Mouse (Mus musculus): ENCODE results near the gene Clcnka.
A peak's percentile ranks its signal among the peaks of the same experiment; 100 is the strongest.

The Clcnka gene

DNA sequence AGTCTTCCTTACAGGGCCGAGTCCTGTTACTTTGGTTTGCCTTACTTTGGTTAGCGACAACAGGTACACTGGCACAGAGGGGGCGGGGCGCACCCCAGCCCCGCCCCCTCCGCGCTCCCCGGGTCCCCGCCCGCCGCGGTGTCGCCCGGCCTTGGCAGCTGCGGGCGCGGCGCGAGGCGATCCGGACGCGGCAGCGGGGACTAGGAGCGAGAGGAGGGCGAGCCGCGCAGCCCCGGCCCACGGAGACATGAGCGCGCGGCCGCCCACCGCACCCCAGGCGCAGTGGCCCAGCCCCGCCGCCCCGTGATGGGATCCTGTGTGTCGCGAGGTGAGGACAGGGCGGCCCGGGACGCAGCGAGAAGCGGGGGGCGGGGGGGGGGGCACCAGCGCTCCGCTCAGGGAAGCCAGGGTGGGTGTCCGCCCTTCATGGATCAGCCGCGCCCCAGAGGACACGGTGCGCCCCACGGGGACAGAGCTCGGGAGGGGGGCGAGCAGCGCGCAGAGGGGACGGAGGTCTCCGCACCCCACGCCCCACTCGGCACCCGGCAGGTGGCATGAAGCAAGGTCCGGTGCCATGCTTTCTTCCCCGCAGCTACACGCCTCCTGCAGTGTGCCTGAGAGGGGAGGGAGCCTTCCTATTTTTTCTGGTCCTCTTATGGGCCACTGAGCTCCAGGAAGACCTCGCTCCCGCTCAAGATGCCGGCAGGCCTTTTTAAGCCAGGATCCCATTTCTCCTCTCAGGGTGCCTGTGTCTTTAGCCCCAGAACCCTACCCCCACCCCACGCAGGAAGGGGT, 30.3 kb downstream of the Clcnka start, which contains the start of gene Fam131c:
TSS of gene Fam131c (plus strand) at position 224 of the 795 bp plus-strand sequence.
- peak; percentile 16 for DNase-seq

DNA sequence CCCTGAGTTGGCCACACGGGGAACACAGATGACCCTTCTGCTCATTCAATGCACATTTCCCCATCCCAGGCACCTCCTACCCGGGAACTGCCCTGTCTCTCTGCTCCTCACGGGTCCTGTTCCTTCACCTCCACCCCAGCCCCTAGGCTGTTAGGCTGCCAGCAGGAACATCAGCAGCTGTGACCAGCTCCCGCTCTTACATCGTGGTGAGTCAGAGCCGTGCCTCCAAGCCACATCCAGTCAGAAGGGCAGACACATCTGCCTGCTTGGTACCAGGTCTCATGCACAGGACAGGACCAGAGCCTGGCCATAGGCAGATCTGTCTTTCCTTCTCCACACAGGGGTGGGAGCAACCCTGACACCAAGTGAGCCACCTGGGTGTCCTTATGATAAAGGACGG, 32.6 kb downstream of the Clcnka start:
- DNase-seq = no peak

DNA sequence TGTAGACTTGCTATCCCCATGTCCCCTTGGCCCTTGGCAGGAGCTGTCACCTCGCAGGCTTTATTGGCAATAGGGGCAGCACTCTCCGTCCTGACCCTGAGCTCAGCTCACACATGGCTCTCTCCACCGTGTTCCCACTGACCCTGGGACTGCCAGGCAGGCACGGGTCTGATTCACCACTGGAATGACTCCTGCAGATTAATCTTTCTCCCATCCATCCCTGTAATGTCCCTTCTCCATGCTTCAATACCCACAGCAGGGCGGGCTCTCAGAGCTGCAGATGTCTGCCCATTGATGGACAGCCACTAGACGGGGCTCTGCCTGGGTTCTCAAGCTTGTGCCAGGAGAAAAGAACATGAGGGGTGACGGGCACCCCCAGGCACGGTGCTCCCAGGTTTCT, 33.4 kb downstream of the Clcnka start:
- no peak for DNase-seq

DNA sequence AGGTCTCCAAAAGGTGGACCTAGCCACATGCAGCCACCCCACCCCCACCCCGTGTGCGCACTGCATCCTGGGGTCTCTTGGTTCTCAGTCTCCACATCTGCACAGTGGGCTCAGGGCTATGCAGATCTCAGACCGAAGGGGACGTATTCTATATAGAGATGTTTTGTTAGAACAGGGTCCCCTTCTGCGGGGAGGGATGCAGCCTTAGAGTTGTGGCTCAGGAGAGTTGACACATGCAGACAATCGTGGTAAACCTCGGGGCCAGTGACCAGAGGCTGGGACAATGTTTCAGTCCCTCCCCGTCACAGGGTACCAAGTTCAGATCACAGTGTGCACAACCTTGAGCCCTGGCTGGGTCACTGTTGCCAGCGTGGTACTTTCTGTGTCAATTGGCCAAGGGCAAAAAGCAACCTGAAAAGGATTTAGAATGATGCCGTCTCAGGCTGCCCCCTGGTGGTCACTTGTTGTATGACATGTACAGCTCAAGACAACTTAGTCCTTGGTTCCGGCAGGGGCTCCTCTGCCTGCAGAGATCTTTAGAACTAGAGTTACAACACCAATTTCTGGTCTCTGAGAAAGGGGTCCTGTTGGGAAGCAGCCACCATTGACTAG, 35.5 kb downstream of the Clcnka start:
- peak; percentile 57 for DNase-seq

DNA sequence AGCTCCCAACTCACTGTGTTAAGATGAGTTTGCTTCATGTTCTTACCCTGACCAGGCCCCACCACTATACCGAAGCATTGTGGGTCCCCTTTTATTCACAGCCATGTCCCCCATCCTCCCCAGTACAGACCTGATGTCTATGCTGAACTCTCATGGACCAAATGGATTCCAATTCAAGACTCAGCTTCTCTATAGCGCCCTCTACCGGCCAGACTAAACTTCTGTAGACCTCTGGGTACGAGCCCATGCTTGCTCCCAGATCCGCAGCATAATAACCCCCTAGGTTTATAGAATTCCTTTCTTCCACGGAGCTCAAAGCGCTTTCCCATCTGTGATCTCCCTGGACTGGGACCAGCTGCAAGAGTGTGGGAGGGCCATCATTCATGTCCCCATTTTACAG, 37.7 kb downstream of the Clcnka start:
- no peak for DNase-seq

DNA sequence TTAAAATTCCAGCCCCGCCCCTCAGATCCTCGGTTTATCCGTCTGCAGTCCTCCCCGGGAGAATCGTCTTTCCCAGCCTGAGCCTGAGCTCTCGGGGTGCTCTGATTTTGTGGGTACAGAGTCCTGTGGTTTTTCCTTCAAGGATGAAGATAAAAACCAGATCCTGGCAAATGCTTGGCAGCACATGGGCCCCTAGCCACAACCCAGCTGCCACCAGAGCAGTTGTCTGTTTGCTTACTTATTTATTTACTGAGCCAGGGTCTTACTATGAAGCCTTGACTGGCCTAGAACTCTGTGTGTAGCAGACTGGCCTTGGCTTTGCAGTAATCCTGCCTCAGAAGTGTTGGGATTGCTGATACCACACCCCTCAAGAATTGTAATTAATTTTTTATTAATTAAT, 39.3 kb downstream of the Clcnka start:
- DNase-seq = no peak

DNA sequence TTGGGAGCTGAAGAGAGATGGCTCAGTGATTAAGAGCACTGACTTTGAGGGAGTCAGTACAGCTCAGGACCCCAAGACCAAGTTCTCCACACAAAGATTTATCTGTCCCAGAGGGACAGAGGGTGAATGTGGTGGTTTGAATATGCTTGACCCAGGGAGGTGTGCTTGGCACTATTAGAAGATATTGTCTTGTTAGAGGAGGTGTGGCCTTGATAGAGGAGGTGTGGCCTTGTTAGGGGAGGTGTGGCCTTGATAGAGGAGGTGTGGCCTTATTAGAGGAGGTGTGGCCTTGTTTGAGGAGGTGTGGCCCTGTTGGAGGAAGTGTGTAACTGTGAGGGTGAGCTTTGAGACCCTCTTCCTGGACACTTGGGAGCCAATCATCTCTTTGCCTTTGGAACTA, 40.7 kb downstream of the Clcnka start:
- DNase-seq = no peak

DNA sequence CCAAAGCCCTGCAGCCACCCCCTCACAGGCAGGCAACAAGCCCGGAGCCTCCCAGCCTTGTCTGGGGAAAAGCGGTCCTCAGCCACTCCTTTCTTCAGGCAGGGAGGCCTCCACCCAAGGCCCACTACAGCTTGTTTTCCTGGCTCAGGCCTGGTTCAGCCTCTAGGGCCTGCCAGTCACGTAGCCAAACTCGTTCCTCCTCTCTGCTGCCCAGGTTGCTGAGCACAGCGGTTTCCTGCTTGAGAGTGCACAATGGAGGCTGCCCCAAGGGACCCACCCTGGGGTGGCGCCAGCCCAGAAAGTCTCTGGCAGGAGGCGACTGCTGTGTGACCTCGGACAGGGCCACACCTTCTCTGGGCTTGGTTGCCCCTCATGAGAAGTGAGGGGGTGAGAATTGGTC, 44.7 kb downstream of the Clcnka start:
- no peak for DNase-seq

DNA sequence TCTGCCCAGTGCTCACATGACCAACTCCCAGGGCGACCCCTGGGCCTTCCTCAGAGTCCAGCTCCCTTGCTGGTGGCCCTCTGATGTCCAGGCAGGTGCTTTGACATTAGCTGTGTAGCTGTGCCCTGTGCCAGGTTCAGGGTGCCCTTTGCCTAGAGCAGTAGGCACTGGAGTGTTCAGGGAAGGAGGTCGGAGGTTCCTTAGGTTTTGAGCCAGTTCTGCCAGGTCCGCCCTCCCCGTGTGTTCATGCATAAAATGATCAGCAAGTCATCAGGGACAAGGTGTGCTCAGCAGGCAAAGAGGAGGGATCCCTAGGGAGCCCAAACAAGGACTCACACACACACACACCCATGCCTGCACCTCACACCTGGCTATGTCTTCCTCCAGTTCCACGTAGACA, 45.5 kb downstream of the Clcnka start:
- no peak for DNase-seq

DNA sequence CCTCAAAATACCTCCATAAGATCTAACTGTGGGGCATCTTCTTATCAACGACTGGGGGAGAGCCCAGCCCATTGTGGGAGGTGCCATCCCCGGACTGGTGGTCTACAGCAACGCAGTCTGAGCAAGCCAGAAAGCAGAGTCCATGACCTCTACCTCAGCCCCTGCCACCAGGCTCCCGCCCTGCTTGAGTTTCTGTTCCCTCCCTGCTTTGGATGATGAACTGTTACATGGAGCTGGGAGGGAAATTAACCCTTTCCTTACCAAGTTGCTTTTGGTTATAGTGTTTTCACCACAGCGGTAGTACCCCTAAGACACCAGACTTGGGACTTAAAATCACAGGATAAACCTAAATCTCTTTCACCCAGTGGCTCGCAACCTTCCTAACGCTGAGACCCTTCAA, 46.6 kb downstream of the Clcnka start:
- no peak for DNase-seq

DNA sequence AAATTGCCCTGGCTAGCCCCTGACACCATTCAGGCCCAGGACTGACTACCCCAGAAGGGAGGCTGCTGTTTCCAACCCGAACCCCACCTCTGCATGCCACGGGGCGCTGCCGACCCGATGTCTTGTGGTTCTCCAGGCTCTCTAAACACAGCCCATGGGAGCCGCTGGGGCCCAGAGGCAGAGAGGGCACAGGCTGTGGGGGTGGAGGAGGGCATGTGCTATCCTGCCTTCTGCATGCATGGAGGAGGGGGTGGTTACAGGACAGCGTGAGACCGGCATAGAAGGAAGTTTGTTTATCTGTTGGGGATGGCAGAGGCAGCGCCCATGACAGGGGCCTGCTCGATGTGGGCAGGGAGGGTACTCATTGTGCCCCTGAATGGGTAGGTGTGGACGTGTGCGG, 48.5 kb downstream of the Clcnka start:
- DNase-seq = no peak

DNA sequence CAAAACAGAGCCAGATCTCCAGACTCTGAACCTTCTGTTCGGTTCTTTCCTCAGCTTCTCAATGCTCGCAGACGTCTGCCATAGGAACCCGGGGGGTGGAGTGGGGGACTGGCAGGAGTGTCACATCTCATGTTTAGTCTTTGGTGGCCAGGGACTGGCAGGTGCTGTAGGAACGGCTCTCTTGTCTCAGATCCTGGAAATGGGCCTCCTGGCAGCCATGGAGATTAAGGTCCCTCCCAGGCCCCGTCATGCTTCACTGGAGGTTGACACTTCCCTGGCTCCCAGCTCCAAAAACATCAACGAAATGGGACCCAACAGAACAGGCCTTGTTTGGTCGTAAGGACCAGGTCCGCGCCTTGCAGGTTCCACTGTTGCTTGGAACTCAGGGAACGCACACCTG, 49.9 kb downstream of the Clcnka start:
- DNase-seq = no peak

DNA sequence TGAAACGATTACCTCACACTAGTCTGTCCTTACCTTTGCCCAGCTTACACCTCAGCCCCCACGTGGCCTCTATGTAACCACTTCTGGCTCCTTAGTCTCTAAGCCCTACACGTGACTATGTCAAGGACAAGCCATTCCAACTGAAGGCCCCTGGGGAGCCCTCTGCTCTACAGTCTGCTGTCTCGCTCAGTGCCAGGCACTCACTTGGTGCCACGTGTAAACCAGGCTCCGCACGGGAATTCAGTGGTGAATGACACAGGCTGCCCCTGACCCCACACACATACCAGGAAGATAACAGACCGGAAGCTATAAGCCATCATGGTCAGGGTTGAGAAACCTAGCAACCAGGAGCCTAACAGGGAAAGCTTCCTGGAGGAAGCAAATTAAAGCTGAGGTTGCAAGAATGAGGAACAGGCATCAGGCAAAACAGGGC, 51.1 kb downstream of the Clcnka start:
- DNase-seq = no peak

DNA sequence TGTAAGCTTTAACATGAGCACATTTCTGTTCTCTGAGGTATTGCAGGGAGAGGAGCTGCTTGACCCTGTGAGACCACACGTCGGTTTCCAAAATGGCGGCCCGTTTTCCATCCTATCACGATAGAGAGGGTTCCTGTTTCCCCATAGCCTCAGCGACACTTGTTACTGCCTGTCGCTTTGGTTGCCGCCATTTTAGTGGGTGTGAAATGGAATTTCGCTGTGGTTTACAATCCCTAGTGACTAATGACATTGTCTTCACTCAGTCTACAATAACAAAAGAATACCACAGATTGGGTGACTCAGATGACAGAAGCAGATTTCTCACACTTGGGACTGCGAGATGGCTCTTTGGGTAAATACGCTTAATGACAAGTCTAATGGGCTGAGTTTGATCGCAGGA, 53.3 kb downstream of the Clcnka start:
- no peak for DNase-seq

DNA sequence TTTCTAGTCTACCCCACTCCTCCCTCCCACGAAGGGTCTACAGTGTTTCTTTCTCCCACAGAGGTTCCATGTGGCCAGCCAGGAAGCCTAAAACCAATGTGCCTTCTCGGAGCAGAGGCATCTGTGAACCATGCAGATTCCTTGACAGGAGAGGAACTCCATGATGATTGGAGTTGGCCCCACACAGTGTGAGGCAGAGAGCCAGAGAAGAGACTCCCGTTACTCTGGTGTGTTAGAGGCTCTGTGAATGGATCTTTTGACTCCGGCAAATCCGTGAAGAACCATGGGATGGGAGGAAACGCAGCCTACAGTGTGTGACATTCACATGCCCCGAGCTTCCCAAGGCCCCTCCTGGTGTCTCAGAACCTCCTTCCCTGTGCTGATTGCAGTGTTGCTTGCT, 55.0 kb downstream of the Clcnka start:
- no peak for DNase-seq

DNA sequence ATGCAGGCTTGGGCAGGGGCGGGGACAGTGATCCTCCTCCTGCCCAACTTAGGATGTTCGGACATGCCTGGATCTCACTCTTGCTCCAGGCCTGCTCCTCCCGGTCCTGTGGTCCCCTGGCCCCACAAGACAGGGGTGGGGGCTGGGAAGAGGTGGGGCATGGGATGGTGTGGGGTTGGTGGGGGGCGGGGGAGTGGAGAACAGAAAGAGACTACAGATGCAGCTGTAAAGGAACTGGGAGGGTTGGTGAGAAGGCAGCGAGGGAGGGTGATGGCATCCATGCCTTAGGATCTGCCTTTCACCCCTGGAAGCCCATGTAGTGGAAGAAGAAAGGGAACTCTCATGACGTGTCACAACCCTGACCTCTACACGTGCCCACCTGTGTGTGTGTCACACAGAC, 57.0 kb downstream of the Clcnka start:
- no peak for DNase-seq

DNA sequence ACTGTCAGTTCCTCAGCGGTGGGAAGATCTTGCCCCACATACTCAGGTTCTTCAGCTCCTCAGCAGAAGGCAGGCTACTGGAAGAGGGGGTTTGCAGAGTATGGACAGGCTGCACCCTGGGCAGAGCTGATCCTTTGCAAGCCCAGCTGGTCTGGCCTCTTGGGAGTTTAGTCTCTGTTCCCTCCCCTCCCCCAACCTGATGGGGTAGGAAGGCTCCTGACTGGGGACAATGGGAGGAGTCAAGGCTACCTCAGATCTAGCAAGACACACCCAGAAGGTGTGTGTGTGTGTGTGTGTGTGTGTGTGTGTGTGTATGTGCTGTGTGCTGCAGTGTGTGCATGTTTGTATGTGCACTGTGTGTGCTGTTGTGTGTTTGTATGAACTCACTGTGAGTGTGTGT, 59.7 kb downstream of the Clcnka start:
- DNase-seq = no peak

DNA sequence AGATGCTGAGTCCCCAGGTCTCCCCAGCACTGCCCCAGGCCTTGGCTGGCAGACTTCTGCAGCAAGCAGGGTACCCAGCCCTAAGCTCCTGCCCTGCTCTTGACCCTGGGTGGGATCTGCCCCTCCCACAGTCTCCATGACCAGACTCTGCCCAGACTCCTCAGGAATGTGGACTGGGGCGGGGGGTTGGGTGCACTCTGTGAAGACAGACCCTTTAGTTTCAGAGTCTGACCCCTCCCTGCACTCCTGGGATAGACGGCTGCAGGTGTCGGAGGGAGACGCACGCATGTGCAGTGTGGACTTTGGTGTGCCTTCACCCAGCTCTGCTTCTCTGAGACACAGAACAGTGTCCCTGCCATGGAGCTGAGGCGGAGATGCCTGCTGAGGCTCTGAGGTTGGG, 60.5 kb downstream of the Clcnka start:
- no peak for DNase-seq

DNA sequence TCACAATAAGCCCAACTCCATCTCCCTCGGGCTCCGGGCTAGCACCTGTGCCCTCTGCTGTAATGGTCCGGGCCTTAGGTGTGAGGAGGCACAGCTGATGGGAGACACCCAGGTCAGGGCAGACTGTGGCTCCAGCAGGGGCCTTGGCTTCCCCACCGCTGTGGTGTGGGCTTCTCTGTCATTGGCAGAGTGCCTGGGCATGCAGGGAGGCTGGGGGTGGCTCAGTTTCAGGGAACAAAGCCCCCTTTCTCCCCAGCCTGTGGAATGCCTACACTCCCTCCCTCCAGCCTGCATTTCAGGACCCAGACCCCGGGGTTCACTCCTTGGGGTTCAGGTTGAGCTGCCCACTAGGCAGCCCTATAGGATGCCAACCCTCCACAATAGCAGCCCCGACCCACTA, 62.3 kb downstream of the Clcnka start:
- DNase-seq = no peak

DNA sequence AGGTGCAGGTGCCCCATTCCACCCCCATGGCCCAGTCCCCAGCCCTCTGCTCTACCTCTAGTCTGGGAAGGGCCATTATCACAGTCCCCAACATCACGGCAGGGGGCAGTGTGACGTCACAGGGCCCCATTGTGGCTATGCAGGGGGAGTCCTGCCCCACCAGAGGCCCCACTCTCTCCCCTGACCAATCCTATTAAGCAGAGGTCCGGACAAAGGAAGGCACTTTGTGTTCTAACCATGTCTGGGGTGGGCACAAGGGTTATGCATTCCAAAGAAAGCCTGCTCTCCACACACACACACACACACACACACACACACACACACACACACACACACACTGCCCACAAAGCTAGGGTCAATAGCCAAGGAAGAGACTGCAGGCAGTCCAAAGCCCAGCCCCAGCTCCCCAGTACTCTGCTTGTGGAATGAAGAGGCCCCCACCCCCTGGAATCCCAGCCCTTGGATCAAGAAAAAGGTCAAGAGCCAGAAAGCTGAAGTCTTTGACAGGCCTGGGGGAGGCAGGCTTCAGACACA, 63.2 kb downstream of the Clcnka start:
- DNase-seq = no peak

DNA sequence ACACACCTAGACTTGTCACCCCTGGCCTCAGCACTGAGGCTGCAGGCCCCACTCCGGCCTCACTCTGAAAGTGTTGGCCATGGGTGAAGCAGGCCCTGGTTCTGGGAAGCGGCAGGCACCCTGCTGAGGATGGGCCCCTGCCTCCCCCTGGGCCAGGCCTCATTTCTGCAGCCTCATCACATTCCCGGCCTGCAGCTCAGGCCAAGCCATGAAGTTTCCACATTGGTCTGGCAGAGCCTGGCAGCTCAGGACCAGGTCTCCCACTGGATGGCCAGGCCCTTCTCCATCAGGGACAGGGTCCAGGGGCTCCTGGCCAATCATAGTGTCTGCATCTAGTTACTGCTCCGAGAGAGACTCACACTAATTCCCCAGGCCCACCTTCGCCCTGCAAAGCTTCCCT, 63.8 kb downstream of the Clcnka start:
- no peak for DNase-seq
